12 mouse cellular contexts compared by ENCODE assay signal in genomic region chr2:170216311-170216710, GRCm38 (mm10).
"Had no signal": no experiment of that assay in that cellular context is flagged by ENCODE, and none has a peak within 500 bp of the region (broad histone marks: within the 10 kb centered on the region; RNA-seq: fewer than 3 reads in every experiment).

No protein-coding gene starts in this region.

- DNase-seq: retina, postnatal 1 day; right cerebral cortex, adult 18-20 months; right cerebral cortex, postnatal 14 days; right cerebral cortex, postnatal 25 days; right cerebral cortex, postnatal 4 days; spleen, adult 18-20 months; thymus, adult 18-20 months; thymus, adult 2 months; thymus, postnatal 14 days; thymus, postnatal 25 days; thymus, postnatal 36 days; thymus, postnatal 4 days had no signal
